Mouse (Mus musculus): ENCODE data around the gene Swi5. TPM values are rescaled to one million over a fixed set of nuclear protein-coding genes. Genes with fewer than 3 reads are reported as not detected.

The Swi5 gene
- polyA plus RNA-seq (2017; shearing (Covaris generic)) = 100 to 1,000 TPM; 133 to 252 TPM

DNA sequence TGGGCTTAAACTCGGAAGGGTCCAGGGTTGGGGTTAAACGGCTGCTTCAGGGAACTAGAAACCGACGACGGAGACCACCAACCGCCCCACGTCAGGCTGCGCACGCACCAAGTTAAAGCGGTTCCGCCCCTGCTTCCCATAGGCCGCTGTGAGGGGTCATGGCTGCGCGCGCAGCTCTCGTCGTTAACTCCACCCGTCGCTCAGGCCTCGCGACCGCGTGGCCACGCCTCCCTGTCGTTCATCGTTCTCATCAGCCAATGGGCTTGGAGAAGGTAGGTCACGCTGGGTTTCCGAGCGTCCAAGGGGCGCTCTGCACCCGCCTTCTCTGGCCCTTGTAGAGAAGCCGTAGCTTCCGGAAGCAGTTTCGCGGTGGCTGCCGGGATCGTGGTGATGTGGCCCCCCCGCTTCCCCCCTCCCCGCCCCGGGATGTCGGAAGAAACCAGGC, at the start of gene Swi5:
Swi5 (minus strand) TSS at position 153 of the 445 bp plus-strand sequence.
- ATAC-seq = peak; percentile 100

- ATAC-seq = no peak
These were observed 48.0 kb upstream of the Swi5 start for GRCm38 (mm10) chr2:32335888-32336287.

DNA sequence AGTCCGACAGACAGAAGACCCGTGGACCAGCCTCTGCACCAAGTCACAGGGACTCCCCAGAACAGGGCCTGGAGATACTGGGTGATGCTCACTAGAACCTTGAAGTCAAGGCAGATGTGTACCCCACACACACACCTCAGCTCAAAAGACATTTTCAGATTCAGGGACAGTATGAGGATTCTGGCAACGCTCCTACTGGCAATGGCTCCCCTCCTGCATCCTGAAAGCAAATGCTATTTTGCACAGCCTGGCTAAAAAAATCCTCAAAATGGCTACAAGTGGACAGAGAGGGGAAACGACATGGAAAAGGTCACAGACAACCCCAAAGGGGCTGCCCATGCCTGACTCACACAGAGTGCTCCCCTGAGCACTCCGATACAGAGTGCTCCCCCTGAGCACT, 44.3 kb upstream of the Swi5 start:
- no peak for ATAC-seq

- no peak for ATAC-seq
These were observed 41.7 kb upstream of the Swi5 start for GRCm38 (mm10) chr2:32329531-32329930.

DNA sequence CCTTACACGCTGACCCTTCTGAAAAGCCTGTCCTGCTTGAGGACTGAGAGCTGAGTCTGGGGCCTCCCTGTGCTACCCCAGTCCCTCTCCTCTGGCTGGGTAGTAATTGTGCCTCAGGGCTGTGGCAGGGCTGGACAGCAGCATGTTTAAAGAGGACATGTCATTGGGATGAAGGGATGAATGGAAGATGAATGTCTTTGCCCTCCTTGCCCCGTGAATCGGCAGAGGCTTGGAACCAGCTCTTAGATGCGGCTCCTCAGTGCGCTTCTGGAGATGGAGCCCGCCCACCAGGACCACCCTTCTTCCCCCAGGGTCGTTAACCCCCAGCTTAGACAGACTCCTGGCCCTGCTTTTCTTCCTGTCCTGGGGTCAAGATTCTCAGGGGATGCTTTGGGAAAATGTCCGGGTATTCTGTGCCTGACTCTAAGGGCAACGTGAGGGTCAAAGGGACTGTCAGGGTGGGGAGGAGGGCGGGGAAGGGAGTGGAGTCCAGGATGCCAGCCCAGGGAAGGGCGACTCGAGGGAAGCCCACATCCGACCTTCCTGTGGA, 41.1 kb upstream of the Swi5 start:
- ATAC-seq = no peak

DNA sequence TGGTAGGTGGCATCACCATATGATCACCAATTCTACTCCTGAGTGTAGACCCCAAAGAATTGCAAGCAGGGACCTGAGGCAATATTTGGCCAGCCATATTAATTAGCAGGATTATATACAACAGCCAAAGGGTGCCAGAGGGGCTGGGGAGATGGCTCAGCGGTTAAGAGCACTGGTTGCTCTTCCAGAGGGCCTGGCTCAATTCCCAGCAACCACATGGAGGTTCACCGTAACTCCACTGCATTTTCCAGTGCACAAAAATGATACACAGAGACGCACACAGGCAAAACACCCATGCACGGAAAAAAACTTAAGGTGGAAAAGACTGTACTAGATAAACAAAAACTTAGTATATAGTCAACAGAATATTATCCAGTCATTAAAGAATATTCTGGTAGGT, 39.3 kb upstream of the Swi5 start:
- ATAC-seq = no peak

DNA sequence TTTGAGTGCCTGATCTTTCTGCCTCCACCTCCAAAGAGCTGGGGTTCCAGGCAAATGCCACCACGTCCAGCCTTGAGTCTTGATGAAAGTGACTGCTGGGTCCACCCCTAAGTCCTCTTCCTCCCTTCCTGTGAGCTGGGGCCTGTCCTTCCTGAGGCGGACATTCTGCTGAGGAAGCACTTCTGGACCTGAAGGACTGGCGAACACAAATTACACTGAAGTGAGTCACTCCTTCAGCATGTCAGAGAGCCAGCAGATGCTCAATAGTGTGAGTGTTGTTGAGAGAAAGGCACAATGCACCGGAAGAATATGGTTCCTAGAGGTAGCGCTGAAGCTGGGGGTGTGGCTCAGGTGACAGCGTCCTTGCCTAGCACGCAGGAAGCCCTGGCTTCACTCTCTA, 37.5 kb upstream of the Swi5 start:
- no peak for ATAC-seq

GRCm38 (mm10) chr2:32324322-32324721, 36.4 kb upstream of the Swi5 start:
- ATAC-seq = no peak

GRCm38 (mm10) chr2:32322754-32323741, 35.2 kb upstream of the Swi5 start:
- no peak for ATAC-seq

DNA sequence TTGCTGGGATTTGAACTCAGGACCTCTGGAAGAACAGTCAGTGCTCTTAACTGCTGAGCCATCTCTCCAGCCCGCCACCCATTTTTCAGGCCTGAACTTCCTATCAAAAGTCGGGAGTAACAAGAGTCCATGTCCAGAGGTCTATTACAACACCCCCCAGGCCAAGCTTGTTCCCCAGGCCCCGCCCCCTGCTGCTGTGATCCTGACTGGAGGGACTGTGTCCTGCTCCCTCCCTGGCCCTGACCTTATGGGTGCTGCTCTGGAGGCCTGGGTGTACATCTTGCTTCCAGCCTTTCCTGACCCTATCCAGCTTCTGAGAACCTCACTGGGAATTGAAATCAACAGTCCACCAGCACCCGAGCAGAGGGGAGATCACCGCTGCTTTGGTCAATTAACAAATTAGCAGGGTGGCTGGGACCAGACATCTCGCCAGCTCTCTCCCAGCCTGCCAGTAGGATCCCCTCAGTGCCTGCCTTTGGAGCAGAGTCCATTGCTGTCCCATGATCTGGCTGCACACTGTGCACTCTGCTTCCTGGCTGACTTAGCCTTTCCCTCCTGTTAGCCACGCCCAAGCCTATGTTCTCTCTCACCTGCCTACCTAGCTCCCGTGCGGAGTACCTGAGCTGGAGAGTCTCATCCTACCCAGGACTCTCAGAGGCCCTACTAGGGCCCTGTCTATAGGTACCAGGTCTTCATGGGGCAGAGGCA, 33.9 kb upstream of the Swi5 start:
- ATAC-seq = no peak

DNA sequence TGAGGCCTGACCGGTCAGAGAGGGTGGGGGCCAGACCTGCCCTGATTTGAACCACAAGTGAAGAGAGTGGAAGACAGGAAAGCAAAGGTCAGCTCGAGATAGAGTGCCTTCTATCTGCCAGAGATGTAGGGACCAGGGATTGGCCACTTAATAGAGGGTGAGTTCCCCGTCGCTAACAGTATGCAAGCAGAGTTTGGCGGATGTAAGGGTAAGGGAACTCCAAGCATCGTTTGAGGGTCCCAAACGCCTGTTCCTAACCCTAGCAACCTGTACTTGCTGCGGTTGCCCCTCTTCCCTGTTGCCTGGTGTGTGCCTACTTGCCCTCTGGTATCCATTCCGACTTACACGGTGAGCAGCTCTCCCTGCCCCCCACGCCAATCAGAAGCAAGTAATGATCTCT, 32.8 kb upstream of the Swi5 start:
- ATAC-seq = no peak

DNA sequence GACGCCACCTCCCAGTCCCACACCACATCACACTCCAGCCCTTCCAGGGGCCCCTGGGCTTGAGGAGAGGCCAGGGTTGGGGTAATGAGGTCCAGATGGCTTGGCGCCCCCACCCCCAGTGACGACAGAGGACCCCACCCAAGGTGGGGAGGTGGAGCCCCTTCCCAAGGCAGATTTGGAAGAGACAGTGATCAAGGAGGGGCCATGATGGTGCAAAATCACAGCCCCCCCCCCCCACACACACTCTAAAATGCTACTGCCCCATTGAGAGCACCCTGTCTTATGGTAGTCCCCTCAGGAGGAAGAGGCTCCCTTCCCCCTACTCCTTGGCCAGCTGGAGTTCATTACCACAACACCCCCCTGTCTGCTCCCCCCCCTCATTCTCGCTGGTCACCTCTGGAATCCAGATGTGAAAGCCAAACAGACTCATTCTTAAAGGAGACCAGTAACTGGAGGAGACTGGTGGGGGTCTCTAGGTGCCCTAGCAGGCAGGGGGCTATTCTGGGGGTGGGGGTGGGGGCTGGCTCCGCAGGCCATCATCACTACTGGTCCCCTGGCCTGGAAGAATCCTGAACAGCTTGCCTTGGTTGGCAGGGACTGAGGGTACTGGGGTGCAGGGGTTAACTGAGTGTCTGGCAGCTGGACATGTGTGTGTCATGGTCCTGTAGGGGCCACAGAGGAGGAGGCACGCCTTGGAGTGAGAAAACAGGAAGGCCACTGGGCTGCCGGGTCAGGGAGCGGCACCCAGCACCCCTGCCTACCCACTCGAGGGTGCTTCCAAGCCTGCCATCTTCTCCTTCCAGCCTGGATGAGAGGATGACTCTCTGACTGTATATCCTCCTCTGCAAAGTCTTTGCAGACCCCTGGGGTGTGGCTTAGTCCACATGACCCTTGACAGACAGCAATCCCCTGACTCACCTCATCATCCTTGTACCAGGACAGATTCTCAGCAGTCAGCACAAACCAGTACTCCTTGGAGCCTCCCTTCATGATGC, 32.0 kb upstream of the Swi5 start:
- ATAC-seq = no peak

DNA sequence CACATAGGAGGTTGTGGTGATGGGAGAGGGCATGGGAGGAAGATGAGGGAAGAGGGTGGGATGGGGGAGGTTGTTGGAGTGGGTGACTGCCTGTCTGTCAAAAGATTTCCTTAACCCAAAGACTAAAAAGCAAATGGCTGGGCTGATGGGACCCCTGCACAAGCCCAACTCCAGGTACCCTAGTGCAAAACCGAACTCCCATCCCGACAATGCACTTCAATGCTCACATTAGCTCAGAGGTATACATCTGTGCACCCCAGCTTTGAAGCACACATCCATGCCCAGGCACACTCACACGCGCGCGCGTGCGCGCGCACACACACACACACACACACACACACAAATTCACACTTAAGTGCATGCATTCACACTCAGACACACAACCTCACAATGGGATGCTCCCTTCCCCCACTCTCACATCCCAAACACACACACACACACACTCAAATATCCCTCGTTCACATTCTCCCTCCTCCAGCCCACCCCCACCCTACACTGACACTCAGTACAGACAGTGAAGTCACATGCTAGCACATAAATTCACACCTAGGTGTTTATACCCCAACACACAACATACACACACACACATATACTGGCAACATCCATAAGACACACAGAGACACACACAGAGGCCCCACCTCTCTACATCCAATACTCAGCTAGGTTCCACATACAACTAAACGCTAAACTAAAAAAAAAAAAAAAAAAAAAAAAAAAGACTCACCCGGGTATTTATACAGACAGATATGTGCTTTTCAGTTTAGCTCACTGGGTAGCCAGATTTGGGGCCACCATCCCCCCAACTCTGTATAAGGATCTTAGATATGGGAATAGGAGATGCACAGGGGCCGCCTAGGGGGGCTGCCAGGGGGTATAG, 31.1 kb upstream of the Swi5 start:
- no peak for ATAC-seq

DNA sequence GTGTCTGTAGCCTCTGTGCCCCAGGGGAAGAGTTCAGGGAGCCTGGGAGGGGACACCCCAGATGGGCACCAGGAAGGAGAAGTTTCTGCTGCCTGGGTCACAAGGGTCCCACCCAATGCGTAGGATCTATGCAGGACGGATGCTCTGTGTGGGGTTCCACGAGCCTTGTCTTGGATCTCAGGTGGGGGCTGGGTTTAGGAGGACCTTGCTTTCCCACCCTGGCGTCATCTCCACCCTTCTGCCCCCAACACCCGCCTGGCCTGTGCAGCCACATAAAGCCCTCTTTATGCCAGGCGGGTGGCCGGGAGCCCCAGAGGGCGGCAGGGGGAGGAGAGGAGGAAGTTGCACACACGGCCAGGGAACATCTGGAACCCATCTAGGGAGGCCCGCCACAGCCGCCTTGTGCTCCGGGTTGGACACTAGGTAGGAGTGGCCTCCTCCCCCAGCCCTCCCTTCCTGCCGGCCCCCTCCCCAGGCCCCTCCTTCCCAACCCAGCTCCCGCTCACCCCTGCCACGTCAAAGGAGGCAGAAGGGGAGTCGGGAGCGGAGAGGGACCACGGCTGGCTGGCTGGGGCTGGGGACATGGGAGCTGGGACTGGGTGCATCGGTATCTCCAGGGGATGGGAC, 30.0 kb upstream of the Swi5 start:
- ATAC-seq = no peak

DNA sequence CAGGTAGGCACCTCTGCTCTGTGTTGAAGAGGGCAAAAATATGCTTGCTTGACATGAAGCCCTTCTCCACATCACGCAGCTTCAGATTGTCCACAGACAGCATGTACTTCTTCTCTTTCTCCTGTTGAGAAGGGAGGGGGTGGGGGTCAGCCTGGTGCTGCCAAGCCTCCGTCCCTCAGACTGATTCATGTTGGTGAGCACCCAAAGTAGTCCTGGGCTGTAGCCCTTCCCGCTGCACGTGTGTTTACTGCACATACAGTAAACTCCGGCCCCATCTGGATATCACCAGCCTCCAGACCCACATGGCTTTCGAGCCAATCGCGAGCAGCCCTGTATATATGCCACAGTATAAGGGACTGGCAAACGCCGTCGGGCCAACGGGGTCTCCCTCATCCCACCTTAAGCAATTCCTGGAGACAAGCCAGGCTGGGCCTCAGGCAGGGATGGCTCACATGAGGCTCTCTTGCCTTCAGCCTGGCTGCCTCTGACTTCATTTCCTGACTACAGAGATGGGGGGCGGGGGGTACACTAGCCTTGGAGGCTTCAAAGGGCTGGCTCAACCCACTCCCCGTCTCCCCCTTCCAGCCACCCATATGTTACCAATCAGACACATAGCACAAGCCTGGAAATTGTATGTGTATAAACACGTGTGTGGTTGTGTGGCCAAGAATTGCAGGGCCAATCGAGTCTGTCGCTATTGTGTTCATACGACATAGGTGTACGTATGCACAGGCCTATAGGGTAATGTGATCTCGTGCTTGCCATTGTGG, 29.2 kb upstream of the Swi5 start:
- no peak for ATAC-seq

DNA sequence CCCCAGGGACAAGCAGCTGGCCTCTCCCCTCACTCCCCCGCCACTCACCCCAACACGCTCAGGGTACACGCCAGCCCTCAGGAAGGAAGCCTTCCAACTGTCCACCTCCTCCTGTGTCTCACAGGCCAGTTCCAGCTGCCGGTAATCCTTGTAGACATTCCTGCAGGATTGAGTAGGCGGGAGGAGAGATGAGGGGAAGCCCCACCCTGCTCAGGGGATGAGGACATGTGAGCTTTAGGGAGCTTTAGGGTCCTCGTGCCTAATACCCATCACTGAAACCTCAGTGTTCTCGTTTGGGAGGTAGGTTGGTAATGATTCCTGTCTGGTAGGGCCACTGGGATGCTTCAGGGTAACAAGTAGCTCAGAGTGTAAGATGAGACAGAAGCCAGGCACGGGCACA, 27.9 kb upstream of the Swi5 start:
- no peak for ATAC-seq

DNA sequence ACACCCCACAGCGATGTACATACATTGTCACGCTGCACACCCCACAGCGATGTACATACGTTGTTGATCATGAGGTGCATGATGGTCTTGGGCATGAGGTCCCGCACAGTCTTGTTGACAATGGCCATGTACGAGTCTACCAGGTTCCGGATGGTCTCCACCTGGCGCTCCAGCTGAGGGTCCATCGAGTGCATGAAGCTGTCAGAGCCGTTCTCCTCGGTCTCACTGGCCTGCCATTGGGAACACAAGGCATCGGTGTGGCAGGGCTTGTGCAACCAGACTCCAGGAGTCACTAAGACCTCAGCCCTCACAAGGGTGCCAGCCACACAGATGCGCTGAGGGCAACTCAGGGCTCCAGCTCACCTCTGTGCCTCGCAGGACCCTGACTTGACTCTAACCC, 27.0 kb upstream of the Swi5 start:
- ATAC-seq = no peak

DNA sequence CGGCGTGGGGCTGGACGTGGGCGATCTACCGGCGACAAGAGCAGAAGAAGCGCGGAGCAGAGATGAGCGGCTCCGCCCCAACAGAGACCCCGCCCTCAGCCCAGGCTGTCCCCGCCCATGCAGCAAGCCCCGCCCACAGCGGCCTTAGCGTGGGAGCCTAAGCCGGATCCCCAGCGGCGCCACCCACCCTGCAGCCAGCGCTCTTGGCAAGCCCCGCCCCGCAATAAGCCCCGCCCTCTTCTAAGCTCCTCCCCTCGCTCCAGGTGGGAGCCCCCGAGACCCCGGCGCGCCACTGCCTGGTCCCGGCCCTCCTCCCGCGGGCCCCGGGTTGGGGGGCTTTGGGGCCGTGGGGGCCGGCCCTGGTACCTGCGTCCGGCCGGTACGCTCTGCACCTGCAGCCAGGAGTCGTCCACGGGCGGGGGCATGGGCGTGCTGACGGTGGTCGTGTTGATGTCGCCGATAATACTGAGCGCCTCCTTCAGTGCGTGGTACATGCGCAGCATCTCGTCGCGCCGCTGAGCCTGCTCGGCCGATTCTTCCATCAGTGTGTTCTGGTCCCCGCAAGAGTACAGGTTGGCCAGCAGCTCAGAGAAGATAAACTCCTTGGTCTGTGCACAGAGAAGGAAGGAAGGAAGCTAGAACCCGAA, 24.6 kb upstream of the Swi5 start:
- peak; percentile 61 for ATAC-seq
